Mouse (Mus musculus) heart, adult 10 weeks (tissue): ENCODE results near the gene Tgtp2. TPM values are rescaled to one million over a fixed set of nuclear protein-coding genes. Genes with fewer than 3 reads are reported as not detected.

Source experiments
- polyA plus RNA-seq: library from polyadenylated mRNA; stranded (reverse); fragments of 350-450 nt; fragmentation: Illumina TruSeq; extraction: RNeasy Lipid Tissue Mini Kit (QIAGEN cat#74804); gene quantifications from one replicate; pipeline ENCODE4 v1.2.3, GENCODE M21; 2014; ENCODE audit warnings: low read depth, low replicate concordance

Gene Tgtp2
- 10.2 TPM for polyA plus RNA-seq

DNA sequence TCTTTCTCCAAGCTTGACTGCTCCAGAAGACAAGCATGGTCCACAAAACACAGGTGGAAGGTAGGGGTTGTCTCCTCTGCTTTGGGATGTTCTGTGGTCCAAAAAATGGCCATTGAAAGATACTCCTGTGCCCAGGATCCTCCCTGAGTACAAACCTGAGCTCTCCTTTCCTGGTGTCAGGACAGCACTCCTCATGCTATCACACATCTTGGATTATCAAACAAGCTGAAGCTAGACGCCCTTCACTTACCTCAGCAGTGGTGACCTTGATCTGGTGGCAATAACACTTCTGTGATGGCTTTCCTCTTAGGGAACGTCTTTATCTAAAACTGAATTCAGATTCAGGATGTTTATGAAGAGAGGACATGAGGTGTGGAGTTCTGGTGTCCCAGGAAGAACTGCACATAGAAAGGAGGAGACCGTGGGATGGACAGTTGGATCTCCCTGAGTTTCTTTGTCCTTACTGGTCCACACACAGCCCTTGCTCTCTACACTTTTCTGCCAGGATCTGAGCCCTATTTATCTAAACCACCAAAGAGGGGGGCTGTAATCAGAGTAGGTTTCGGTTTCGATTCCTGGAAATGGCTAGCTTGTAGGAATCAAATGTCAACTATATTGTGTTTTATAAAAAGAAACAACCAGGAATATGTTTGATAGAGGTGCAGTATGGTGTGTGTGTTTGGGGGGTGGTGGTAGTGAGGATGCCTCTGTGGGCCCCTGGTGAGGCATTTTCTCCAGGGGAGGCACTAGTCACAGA is at the start of gene Tgtp2:
TSS of gene Tgtp2 (minus strand) at position 494 of the 757 bp plus-strand sequence.

DNA sequence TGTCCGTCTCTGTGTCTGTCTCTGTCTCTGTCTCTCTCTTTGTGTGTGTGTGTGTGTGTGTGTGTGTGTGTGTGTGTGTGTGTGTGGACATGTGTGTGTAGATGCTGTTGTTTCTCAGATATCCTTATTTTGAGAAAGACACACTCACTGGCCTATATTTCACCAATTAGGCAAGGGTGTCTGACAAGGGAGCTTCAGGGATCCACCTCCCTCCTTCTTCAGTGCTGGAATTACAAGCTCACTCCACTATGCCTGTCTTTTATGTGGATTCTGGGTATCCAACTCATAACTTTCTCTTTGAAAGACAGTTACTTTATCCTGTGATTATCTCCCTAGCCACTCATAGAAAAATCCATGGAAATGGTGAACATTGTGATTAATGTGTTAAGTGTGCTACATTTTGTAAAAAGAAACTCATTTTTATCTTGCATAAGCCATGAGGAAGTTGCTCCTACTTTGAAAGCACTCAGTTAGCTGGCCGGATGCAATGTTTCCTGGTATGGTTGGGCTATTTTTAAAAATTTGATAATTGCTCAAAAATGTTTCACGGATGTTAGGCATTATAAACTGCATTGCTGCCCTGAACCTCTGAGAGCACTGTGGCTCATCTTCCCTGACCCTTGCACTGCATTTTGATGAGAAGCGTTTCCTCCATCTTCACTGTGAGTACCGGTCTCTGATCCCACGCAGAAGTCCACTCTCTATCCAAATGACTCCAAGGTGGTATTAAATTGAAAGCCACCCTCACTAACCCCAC is 12.2 kb upstream of the Tgtp2 start, which contains the start of gene Ifi47:
TSS of gene Ifi47 (plus strand) at position 587 of the 757 bp plus-strand sequence.

DNA sequence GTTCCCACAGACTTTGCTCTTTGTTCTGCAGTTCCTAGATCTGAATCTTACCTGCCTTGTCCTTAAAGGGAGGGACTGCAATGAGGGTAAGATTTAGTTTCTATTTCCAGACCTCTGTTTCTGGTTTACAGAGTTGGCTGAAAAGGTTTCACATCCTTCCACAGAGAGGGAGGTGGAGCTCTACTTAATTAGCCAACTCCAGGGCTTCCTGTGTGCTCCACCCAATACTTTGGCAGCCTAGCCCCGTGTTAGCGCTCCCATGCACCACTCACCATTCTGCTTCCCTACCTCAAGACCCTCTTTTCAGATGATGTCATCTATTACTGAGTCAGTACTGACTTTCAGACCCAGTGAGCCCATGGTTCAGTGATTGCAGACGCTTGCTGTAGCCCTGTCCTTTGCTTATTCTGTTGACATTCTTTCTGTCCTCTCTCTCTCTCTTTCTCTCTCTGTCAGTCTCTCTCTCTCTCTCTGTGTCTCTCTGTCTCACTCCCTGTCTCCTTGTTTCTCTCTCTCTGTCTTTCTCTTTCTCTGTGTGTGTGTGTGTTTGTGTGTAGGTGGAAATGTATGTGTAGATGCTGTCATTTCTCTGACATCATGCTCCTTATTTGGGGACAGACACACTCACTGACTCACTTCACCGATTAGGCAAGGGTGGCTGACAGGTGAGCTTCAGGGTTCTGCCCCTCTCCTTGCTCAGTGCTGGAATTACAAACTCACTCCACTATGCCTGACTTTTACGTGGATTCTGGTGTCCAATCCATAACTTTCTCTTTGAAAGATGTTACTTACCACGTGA is 12.7 kb downstream of the Tgtp2 start, which contains the start of gene 9930111J21Rik2:
TSS of gene 9930111J21Rik2 (minus strand) at position 150 of the 799 bp plus-strand sequence.

Other genes starting within 250 kb of the Tgtp2 start
- gene Trim41, start 246.9 kb downstream of the Tgtp2 start, polyA plus RNA-seq = 20.6 TPM
- 30.1 TPM for gene Trim7, start 238.1 kb downstream of the Tgtp2 start, polyA plus RNA-seq
- 9.5 TPM for gene Gm12184, start 237.6 kb downstream of the Tgtp2 start, polyA plus RNA-seq
- gene Irgm1, start 192.5 kb downstream of the Tgtp2 start, polyA plus RNA-seq = 21.4 TPM
- gene Gm5431, start 162.0 kb downstream of the Tgtp2 start, polyA plus RNA-seq = 0.58 TPM
- 2.5 TPM for gene Psme2b, start 118.0 kb downstream of the Tgtp2 start, polyA plus RNA-seq
- not detected for gene Olfr56, start 85.3 kb downstream of the Tgtp2 start, polyA plus RNA-seq
- 2.9 TPM for gene 9930111J21Rik1, start 84.8 kb downstream of the Tgtp2 start, polyA plus RNA-seq
- 0.26 TPM for gene Gm12185, start 72.0 kb downstream of the Tgtp2 start, polyA plus RNA-seq
- 7.1 TPM for gene Tgtp1, start 70.0 kb downstream of the Tgtp2 start, polyA plus RNA-seq
- gene 9930111J21Rik2, start 13.0 kb downstream of the Tgtp2 start, polyA plus RNA-seq = 6.3 TPM
- gene Ifi47, start 12.4 kb upstream of the Tgtp2 start, polyA plus RNA-seq = 3.8 TPM
- gene Olfr1396, start 50.7 kb upstream of the Tgtp2 start, polyA plus RNA-seq = 5.0 TPM
- not detected for gene Olfr1395, start 78.1 kb upstream of the Tgtp2 start, polyA plus RNA-seq
- not detected for gene Olfr1394, start 90.2 kb upstream of the Tgtp2 start, polyA plus RNA-seq
- 34.1 TPM for gene Btnl9, start 123.0 kb upstream of the Tgtp2 start, polyA plus RNA-seq
- 28.4 TPM for gene Zfp62, start 139.1 kb upstream of the Tgtp2 start, polyA plus RNA-seq
- gene Mgat1, start 180.0 kb upstream of the Tgtp2 start, polyA plus RNA-seq = 49.3 TPM
- 1.9 TPM for gene Olfr1393, start 214.1 kb upstream of the Tgtp2 start, polyA plus RNA-seq
- gene Olfr1392, start 221.1 kb upstream of the Tgtp2 start, polyA plus RNA-seq = not detected
- gene Olfr10, start 240.5 kb upstream of the Tgtp2 start, polyA plus RNA-seq = not detected